Mouse (Mus musculus): ENCODE measurements at regions not wholly inside any gene's neighbourhood (a gene's known extent, or its start where the extent isn't known, plus 50 kb on each side); places are given as distances from the start of the nearest gene placed in this dataset.

GRCm38 (mm10) chr7:37377889-37378521 is 395.4 kb downstream of the Zfp536 start:
- in situ Hi-C loops (cut with MboI; ENCODE audit: low sequenced_read_pairs in 2 of 2, unreplicated experiment in 2 of 2): no loop called here
- H3K4me3 ChIP-seq (ENCODE audit: insufficient read depth in 1 of 2, low read depth in 1 of 2, low read length in 2 of 2, poor library complexity in 1 of 2, severe bottlenecking in 1 of 2): no peak overlapping the region
- no peak for TF ChIP-seq ZNF384 (IDR thresholded peaks at IDR 0.05; ENCODE audit: low read depth, low read length)
- TF ChIP-seq CHD2 (IDR thresholded peaks at IDR 0.05; ENCODE audit: low read depth, low read length): no peak
- no peak for TF ChIP-seq MAFK (IDR thresholded peaks at IDR 0.05; ENCODE audit: insufficient read depth, low read depth, low read length)
- no peak for TF ChIP-seq HCFC1 (IDR thresholded peaks at IDR 0.05; ENCODE audit: borderline replicate concordance, insufficient read depth, low read length)
- no peak for TF ChIP-seq ZC3H11A (IDR thresholded peaks at IDR 0.05; ENCODE audit: borderline replicate concordance, low read depth, low read length)

GRCm38 (mm10) chr7:37387871-37388270 is 385.6 kb downstream of the Zfp536 start:
- no peak for DNase-seq (ENCODE audit: low read depth, low spot score)
- Histone ChIP-seq H3K4me3 (ENCODE audit: insufficient read depth in 1 of 2, low read depth in 1 of 2, low read length in 2 of 2, poor library complexity in 1 of 2, severe bottlenecking in 1 of 2) (no peak overlapping the region), H3K9ac (ENCODE audit: insufficient read depth, low read depth, low read length, poor library complexity, severe bottlenecking) (no peak overlapping the region), H3K27ac (ENCODE audit: insufficient read depth, low read depth, low read length, poor library complexity, severe bottlenecking) (no peak overlapping the region), H3K36me3 (ENCODE audit: control insufficient read depth, insufficient read depth, low read length, poor library complexity, severe bottlenecking) (no peaks in the 10 kb centered on the region), H3K4me1 (ENCODE audit: control insufficient read depth in 2 of 2, insufficient read depth in 2 of 2, low read length in 2 of 2, poor library complexity in 1 of 2) (no peaks in the 10 kb centered on the region; a peak in 1 of 4 replicates), H3K9me3 (ENCODE audit: control insufficient read depth, insufficient read depth, low read depth, low read length) (no peaks in the 10 kb centered on the region)
- in situ Hi-C loops (cut with MboI; ENCODE audit: low sequenced_read_pairs in 2 of 2, unreplicated experiment in 2 of 2): no loop called here
- no peak for TF ChIP-seq HCFC1 (IDR thresholded peaks at IDR 0.05; ENCODE audit: borderline replicate concordance, insufficient read depth, low read length)
- no peak for TF ChIP-seq CHD2 (IDR thresholded peaks at IDR 0.05; ENCODE audit: low read depth, low read length)
- no peak for TF ChIP-seq ZC3H11A (IDR thresholded peaks at IDR 0.05; ENCODE audit: borderline replicate concordance, low read depth, low read length)
- TF ChIP-seq ZNF384 (IDR thresholded peaks at IDR 0.05; ENCODE audit: low read depth, low read length): no peak
- no peak for TF ChIP-seq MAFK (IDR thresholded peaks at IDR 0.05; ENCODE audit: insufficient read depth, low read depth, low read length)

More at GRCm38 (mm10) chr7:37377889-37378521, 395.4 kb downstream of the Zfp536 start:
- H3K4me1 ChIP-seq (ENCODE audit: control insufficient read depth in 2 of 2, insufficient read depth in 2 of 2, low read length in 2 of 2, poor library complexity in 1 of 2): no peaks in the 10 kb centered on the region
- no peaks in the 10 kb centered on the region for H3K9me3 ChIP-seq (ENCODE audit: control insufficient read depth, insufficient read depth, low read depth, low read length)
- H3K36me3 ChIP-seq (ENCODE audit: control insufficient read depth, insufficient read depth, low read length, poor library complexity, severe bottlenecking): no peaks in the 10 kb centered on the region
- no peak overlapping the region for H3K27ac ChIP-seq (ENCODE audit: insufficient read depth, low read depth, low read length, poor library complexity, severe bottlenecking)
- DNase-seq (ENCODE audit: low read depth, low spot score): no peak
- H3K9ac ChIP-seq (ENCODE audit: insufficient read depth, low read depth, low read length, poor library complexity, severe bottlenecking): no peak overlapping the region

- no peak overlapping the region for H3K9ac ChIP-seq (ENCODE audit: insufficient read depth, low read depth, low read length, poor library complexity, severe bottlenecking)
- no peak for DNase-seq (ENCODE audit: low read depth, low spot score)
- no peak overlapping the region for H3K4me3 ChIP-seq (ENCODE audit: insufficient read depth in 1 of 2, low read depth in 1 of 2, low read length in 2 of 2, poor library complexity in 1 of 2, severe bottlenecking in 1 of 2)
- H3K4me1 ChIP-seq (ENCODE audit: control insufficient read depth in 2 of 2, insufficient read depth in 2 of 2, low read length in 2 of 2, poor library complexity in 1 of 2): no peaks in the 10 kb centered on the region; a peak in 1 of 4 replicates
- in situ Hi-C loops (cut with MboI; ENCODE audit: low sequenced_read_pairs in 2 of 2, unreplicated experiment in 2 of 2): no loop called here
- TF ChIP-seq ZC3H11A (IDR thresholded peaks at IDR 0.05; ENCODE audit: borderline replicate concordance, low read depth, low read length): no peak
- no peak for TF ChIP-seq CHD2 (IDR thresholded peaks at IDR 0.05; ENCODE audit: low read depth, low read length)
- no peak for TF ChIP-seq HCFC1 (IDR thresholded peaks at IDR 0.05; ENCODE audit: borderline replicate concordance, insufficient read depth, low read length)
- H3K27ac ChIP-seq (ENCODE audit: insufficient read depth, low read depth, low read length, poor library complexity, severe bottlenecking): no peak overlapping the region
- no peaks in the 10 kb centered on the region for H3K36me3 ChIP-seq (ENCODE audit: control insufficient read depth, insufficient read depth, low read length, poor library complexity, severe bottlenecking)
- no peaks in the 10 kb centered on the region for H3K9me3 ChIP-seq (ENCODE audit: control insufficient read depth, insufficient read depth, low read depth, low read length)
Observed at GRCm38 (mm10) chr7:37388843-37389702, 384.4 kb downstream of the Zfp536 start.

- no peak for TF ChIP-seq MAFK (IDR thresholded peaks at IDR 0.05; ENCODE audit: insufficient read depth, low read depth, low read length)
- no peak for TF ChIP-seq ZC3H11A (IDR thresholded peaks at IDR 0.05; ENCODE audit: borderline replicate concordance, low read depth, low read length)
- TF ChIP-seq HCFC1 (IDR thresholded peaks at IDR 0.05; ENCODE audit: borderline replicate concordance, insufficient read depth, low read length): no peak
- TF ChIP-seq ZNF384 (IDR thresholded peaks at IDR 0.05; ENCODE audit: low read depth, low read length): no peak
- TF ChIP-seq CHD2 (IDR thresholded peaks at IDR 0.05; ENCODE audit: low read depth, low read length): no peak
- Histone ChIP-seq H3K4me3 (ENCODE audit: insufficient read depth in 1 of 2, low read depth in 1 of 2, low read length in 2 of 2, poor library complexity in 1 of 2, severe bottlenecking in 1 of 2) (no peak overlapping the region), H3K36me3 (ENCODE audit: control insufficient read depth, insufficient read depth, low read length, poor library complexity, severe bottlenecking) (no peaks in the 10 kb centered on the region), H3K27ac (ENCODE audit: insufficient read depth, low read depth, low read length, poor library complexity, severe bottlenecking) (no peak overlapping the region), H3K9ac (ENCODE audit: insufficient read depth, low read depth, low read length, poor library complexity, severe bottlenecking) (no peak overlapping the region), H3K9me3 (ENCODE audit: control insufficient read depth, insufficient read depth, low read depth, low read length) (no peaks in the 10 kb centered on the region), H3K4me1 (ENCODE audit: control insufficient read depth in 2 of 2, insufficient read depth in 2 of 2, low read length in 2 of 2, poor library complexity in 1 of 2) (no peaks in the 10 kb centered on the region; a peak in 1 of 4 replicates)
- in situ Hi-C loops (cut with MboI; ENCODE audit: low sequenced_read_pairs in 2 of 2, unreplicated experiment in 2 of 2): no loop called here
- DNase-seq (ENCODE audit: low read depth, low spot score): no peak
Observed at GRCm38 (mm10) chr7:37389703-37390087, 383.7 kb downstream of the Zfp536 start.
